Mouse (Mus musculus): Measurements from ENCODE around the gene Adgra1.

- TF ChIP-seq CTCF (IDR thresholded peaks at IDR 0.05; ENCODE audit: control insufficient read depth, insufficient read depth, insufficient read length) (no peak), MAX (IDR thresholded peaks at IDR 0.05) (no peak), FOSL1 (IDR thresholded peaks at IDR 0.05; ENCODE audit: insufficient read depth, low read length, poor library complexity, severe bottlenecking) (no peak), MYOD1 (IDR thresholded peaks at IDR 0.05; ENCODE audit: control insufficient read depth, insufficient read length, low read depth) (no peak), CEBPB (IDR thresholded peaks at IDR 0.05; ENCODE audit: low read depth) (no peak), MYOG (IDR thresholded peaks at IDR 0.05; ENCODE audit: control insufficient read depth, extremely low read depth, insufficient read length) (no peak), USF1 (IDR thresholded peaks at IDR 0.05; ENCODE audit: low read depth) (no peak)
Observed at GRCm38 (mm10) chr7:139898606-139899005, 64.6 kb downstream of the Adgra1 start.

Data from C2C12 (cell line).